Mouse (Mus musculus) splenic B cell, adult 2 months (primary cell): Measurements from ENCODE around the gene Krt81.

Experiments used
- DNase-seq: peaks from one replicate; pipeline ENCODE4 v3.0.0-alpha.2; 2011; ENCODE audit warnings: low read depth, low spot score
- H3K27me3 ChIP-seq: 2 replicates; pipeline ENCODE4 v1.6.1; 2012; ENCODE audit warnings: mild to moderate bottlenecking, low read length, moderate library complexity, mixed read lengths; ENCODE audit not compliant: control insufficient read depth, poor library complexity, insufficient read depth, severe bottlenecking
- H3K36me3 ChIP-seq: 2 replicates; pipeline ENCODE4 v1.6.1; 2012; ENCODE audit warnings: mild to moderate bottlenecking, low read length, moderate library complexity, mixed read lengths; ENCODE audit not compliant: control insufficient read depth, poor library complexity, insufficient read depth, severe bottlenecking

Gene Krt81

GRCm38 (mm10) chr15:101418950-101419349, 44.6 kb downstream of the Krt81 start:
- no peaks in the 10 kb centered on the region for H3K36me3 ChIP-seq
- DNase-seq, result no peak
- no peaks in the 10 kb centered on the region for H3K27me3 ChIP-seq

GRCm38 (mm10) chr15:101414807-101415565, 48.6 kb downstream of the Krt81 start:
- no peak for DNase-seq
- H3K36me3 ChIP-seq, result no peaks in the 10 kb centered on the region
- H3K27me3 ChIP-seq, result no peaks in the 10 kb centered on the region

DNA sequence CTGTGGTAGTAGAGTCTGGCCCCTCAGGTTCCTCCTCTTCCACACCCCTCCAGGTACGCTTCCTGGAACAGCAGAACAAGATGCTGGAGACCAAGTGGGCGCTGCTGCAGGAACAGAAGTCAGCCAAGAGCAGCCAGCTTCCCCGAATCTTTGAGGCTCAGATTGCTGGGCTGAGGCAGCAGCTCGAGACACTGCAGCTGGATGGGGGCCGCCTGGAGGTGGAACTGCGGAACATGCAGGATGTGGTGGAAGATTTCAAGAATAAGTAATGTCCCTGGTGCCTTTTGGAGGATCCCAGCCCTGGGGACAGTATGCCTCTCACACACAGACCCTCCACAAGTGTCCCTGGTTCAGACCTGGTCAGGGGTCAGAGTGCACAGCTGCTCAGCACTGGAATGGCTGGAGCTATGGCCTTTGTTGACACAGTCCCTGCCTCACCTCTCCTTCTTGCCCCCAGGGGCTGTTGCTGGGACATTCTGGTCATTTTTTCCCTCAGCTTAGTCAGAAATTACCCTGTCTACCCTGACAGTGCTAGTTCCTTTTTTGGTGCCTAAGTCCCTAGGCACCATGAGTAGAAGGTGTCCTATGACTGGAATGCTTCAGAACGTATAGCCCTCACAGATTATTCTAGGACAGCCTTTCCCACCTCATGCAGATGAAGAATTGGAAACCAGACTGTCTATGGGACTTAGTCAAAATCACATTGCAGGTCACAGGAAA, 49.5 kb downstream of the Krt81 start:
- DNase-seq, result no peak
- no peaks in the 10 kb centered on the region for H3K27me3 ChIP-seq
- no peaks in the 10 kb centered on the region for H3K36me3 ChIP-seq

DNA sequence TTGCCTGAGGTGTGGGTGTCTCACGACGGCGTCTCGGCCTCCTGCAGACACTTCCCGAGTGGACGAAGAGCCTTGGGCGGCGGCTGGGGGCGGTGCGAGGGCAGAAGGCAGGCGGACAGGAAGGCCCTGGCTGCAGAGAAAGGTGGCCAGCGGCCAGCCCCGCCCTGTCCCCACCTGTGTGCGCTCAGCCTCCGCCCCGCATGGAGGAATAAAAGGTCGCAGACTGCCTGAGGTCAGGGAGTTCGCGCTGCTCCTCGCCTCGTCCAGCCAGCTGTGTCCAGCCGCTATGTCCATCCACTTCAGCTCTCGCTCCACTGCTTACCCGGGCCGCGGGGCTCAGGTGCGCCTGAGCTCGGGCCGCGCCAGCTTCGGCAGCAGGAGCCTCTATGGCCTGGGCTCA, 51.4 kb downstream of the Krt81 start:
- H3K36me3 ChIP-seq, result no peaks in the 10 kb centered on the region
- H3K27me3 ChIP-seq, result no peaks in the 10 kb centered on the region
- no peak for DNase-seq

GRCm38 (mm10) chr15:101410775-101411174, 52.8 kb downstream of the Krt81 start, which contains the start of gene Krt7:
Gene Krt7, plus strand, starts transcription at chr15:101411043.
- no peak for DNase-seq
- Histone ChIP-seq H3K27me3 (no peaks in the 10 kb centered on the region), H3K36me3 (no peaks in the 10 kb centered on the region)
